Mouse (Mus musculus): ENCODE measurements around the gene Btbd35f15.
"Not testable (repeated sequence)": the region's sequence is repeated elsewhere in the genome, so short reads cannot be mapped to it uniquely, and the experiment has no call there.

Btbd35f15 gene

DNA sequence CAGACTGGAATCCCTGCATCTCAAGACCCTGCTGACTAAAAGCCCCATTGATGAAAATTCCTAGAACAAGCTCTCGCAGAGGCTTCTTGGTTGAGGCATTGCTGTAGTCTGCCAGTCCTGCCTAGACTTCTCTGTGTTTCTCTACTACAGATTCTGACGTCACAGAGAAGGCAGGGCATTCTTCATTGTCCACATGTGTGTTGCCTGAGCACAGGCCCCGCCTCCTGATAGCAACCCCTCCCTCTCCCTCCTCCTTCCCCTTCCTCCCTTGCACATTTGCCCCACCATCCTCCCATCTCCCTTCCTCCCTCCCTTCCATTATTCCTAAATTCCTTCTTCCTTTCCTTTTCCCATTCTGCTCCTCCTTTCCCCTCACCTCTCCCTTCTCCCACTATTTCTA lies at the start of gene Btbd35f15:
Gene Btbd35f15 (minus strand): TSS at position 101 of the 400 bp plus-strand sequence.
- DNase-seq (ENCODE audit: low read depth) = not testable (repeated sequence)

All from c-Kit-positive CD71-negative TER-119-negative erythroid progenitor cells, embryonic 14.5 days (primary cell).